Mouse (Mus musculus) kidney, adult 2 months (tissue): Measurements from ENCODE around the gene Tex44. TPM values are rescaled to one million over a fixed set of nuclear protein-coding genes. Genes with fewer than 3 reads are reported as not detected.

Experiments
- DNase-seq: peaks from one replicate; pipeline ENCODE4 v3.0.0; 2021
- H3K27ac ChIP-seq: fragments of 200-500 bp; 2 replicates; pipeline ENCODE4 v1.5.1; 2012; ENCODE audit warnings: low read depth, low read length, control low read depth, inconsistent platforms; ENCODE audit not compliant: insufficient read depth
- H3K27me3 ChIP-seq: fragments of 200-500 bp; replicated peaks from 2 replicates; pipeline ENCODE4 v1.6.1; 2012; ENCODE audit warnings: mild to moderate bottlenecking, moderate library complexity, low read length, inconsistent platforms; ENCODE audit not compliant: control insufficient read depth, insufficient read depth
- H3K36me3 ChIP-seq: fragments of 200-500 bp; 2 replicates; pipeline ENCODE4 v1.6.1; 2012; ENCODE audit warnings: mild to moderate bottlenecking, moderate library complexity, low read length, inconsistent platforms; ENCODE audit not compliant: control insufficient read depth, insufficient read depth
- H3K4me1 ChIP-seq: fragments of 200-500 bp; 2 replicates; pipeline ENCODE4 v1.6.1; 2011; ENCODE audit warnings: low read length; ENCODE audit not compliant: control insufficient read depth, insufficient read depth
- H3K4me3 ChIP-seq: fragments of 200-500 bp; 2 replicates; pipeline ENCODE4 v1.5.1; 2011; ENCODE audit warnings: mild to moderate bottlenecking, low read depth, low read length, control low read depth; ENCODE audit not compliant: insufficient read depth
- CTCF ChIP-seq: fragments of 200-500 bp; conservative IDR thresholded peaks from 2 replicates; pipeline ENCODE4 v1.5.1; 2011; ENCODE audit warnings: low read depth, mild to moderate bottlenecking, control low read depth, low read length, moderate library complexity, mixed read lengths; ENCODE audit not compliant: insufficient read depth, insufficient read length
- POLR2A ChIP-seq: fragments of 200-500 bp; IDR thresholded peaks from one replicate; pipeline ENCODE4 v1.6.1; 2011; ENCODE audit warnings: low read depth, low read length, control low read depth
- WGBS: fragments of 180-500 bp; shearing (Covaris S2); methylation state at CpG from one replicate; pipeline ENCODE4 v1.1.7; 2018; 5-methylcytosine and 5-hydroxymethylcytosine counted together
- polyA plus RNA-seq: library from polyadenylated mRNA; depleted of rRNA; stranded (reverse); fragments of >200 nt; gene quantifications from 2 replicates; pipeline ENCODE4 v1.2.3, GENCODE M21; 2012; rRNA removed

Tex44 gene
- polyA plus RNA-seq: not detected in 2 replicates

GRCm38 (mm10) chr1:86426128-86426527 lies at the start of gene Tex44, which contains the start of gene Nmur1:
Tex44 (plus strand) TSS chr1:86426329.
Nmur1 (minus strand) TSS chr1:86426228.
- H3K36me3 ChIP-seq: no peaks in the 10 kb centered on the region
- no peak within 1 kb of the TSS for H3K27ac ChIP-seq
- 93% methylated on average over 8 of the region's 8 CpGs for WGBS
- no peaks in the 10 kb centered on the region for H3K27me3 ChIP-seq
- TF ChIP-seq POLR2A (no peak), CTCF (no peak)
- H3K4me1 ChIP-seq: no peaks in the 10 kb centered on the region
- DNase-seq: no peak
- H3K4me3 ChIP-seq: no peak within 1 kb of the TSS

- TF ChIP-seq CTCF: no peak
- TF ChIP-seq POLR2A: no peak
- Histone ChIP-seq H3K27ac (no peak overlapping the region), H3K4me1 (no peaks in the 10 kb centered on the region), H3K36me3 (no peaks in the 10 kb centered on the region), H3K4me3 (no peak overlapping the region), H3K27me3 (no peaks in the 10 kb centered on the region)
- no peak for DNase-seq
- 76% methylated on average over 5 of the region's 5 CpGs for WGBS
Measured at GRCm38 (mm10) chr1:86376354-86376753, 49.8 kb upstream of the Tex44 start.

GRCm38 (mm10) chr1:86378662-86379061 lies 47.5 kb upstream of the Tex44 start:
- Histone ChIP-seq H3K4me3 (no peak overlapping the region), H3K27ac (no peak overlapping the region), H3K4me1 (no peaks in the 10 kb centered on the region), H3K36me3 (no peaks in the 10 kb centered on the region), H3K27me3 (no peaks in the 10 kb centered on the region)
- 21% methylated on average over 5 of the region's 6 CpGs for WGBS
- TF ChIP-seq POLR2A (no peak), CTCF (no peak)
- DNase-seq: no peak

GRCm38 (mm10) chr1:86379161-86379569 lies 47.0 kb upstream of the Tex44 start:
- WGBS: 57% methylated on average over 9 of the region's 9 CpGs
- Histone ChIP-seq H3K27me3 (no peaks in the 10 kb centered on the region), H3K27ac (no peak overlapping the region), H3K36me3 (no peaks in the 10 kb centered on the region), H3K4me3 (no peak overlapping the region), H3K4me1 (no peaks in the 10 kb centered on the region)
- TF ChIP-seq POLR2A (no peak), CTCF (no peak)
- DNase-seq: no peak

GRCm38 (mm10) chr1:86381027-86381426 lies 45.1 kb upstream of the Tex44 start:
- no peak overlapping the region for H3K27ac ChIP-seq
- DNase-seq: peak; percentile 47
- no peaks in the 10 kb centered on the region for H3K4me1 ChIP-seq
- 29% methylated on average over 13 of the region's 13 CpGs for WGBS
- no peak overlapping the region; the same call in 1 of the 2 replicates for H3K4me3 ChIP-seq
- no peaks in the 10 kb centered on the region for H3K27me3 ChIP-seq
- H3K36me3 ChIP-seq: no peaks in the 10 kb centered on the region
- no peak for TF ChIP-seq POLR2A
- TF ChIP-seq CTCF: peak; percentile 81

GRCm38 (mm10) chr1:86389230-86389629 lies 36.9 kb upstream of the Tex44 start:
- TF ChIP-seq POLR2A (no peak), CTCF (peak; percentile 76)
- H3K27me3 ChIP-seq: no peaks in the 10 kb centered on the region
- WGBS: 2% methylated on average over 11 of the region's 11 CpGs
- no peak overlapping the region for H3K4me3 ChIP-seq
- DNase-seq: peak; percentile 62
- no peaks in the 10 kb centered on the region for H3K36me3 ChIP-seq
- H3K4me1 ChIP-seq: no peaks in the 10 kb centered on the region
- no peak overlapping the region for H3K27ac ChIP-seq

- no peaks in the 10 kb centered on the region for H3K27me3 ChIP-seq
- 78% methylated on average over 2 of the region's 2 CpGs for whole genome bisulfite sequencing
Measured at GRCm38 (mm10) chr1:86391425-86391824, 34.7 kb upstream of the Tex44 start.

More at GRCm38 (mm10) chr1:86391425-86391824, 34.7 kb upstream of the Tex44 start:
- no peaks in the 10 kb centered on the region for H3K4me1 ChIP-seq
- no peak overlapping the region for H3K4me3 ChIP-seq
- H3K36me3 ChIP-seq: no peaks in the 10 kb centered on the region
- no peak for DNase-seq
- no peak overlapping the region for H3K27ac ChIP-seq
- TF ChIP-seq CTCF (no peak), POLR2A (no peak)
